Mouse (Mus musculus): ENCODE results near the gene Lrrc27. TPM values are rescaled to one million over a fixed set of nuclear protein-coding genes. Genes with fewer than 3 reads are reported as not detected.

Gene Lrrc27
- polyA plus RNA-seq, 1 experiment from 2014 or later, result 3.4 TPM

GRCm38 (mm10) chr7:139285295-139285943 is 72.6 kb downstream of the Lrrc27 start:
- DNase-seq (no peak), ATAC-seq (ENCODE audit: insufficient read depth) (no peak)
- H3K4me1 ChIP-seq (ENCODE audit: insufficient read depth), result peaks cover 4% of the 10 kb centered on the region; the same call in 1 of the 2 replicates
- no peaks in the 10 kb centered on the region for H3K27me3 ChIP-seq (ENCODE audit: insufficient read depth, low read length)
- 64% methylated on average over 16 of the region's 16 CpGs for WGBS
- H3K9ac ChIP-seq, result no peak overlapping the region
- H3K4me2 ChIP-seq, result no peak overlapping the region
- H3K9me3 ChIP-seq (ENCODE audit: low read depth, low read length), result no peaks in the 10 kb centered on the region
- no peak overlapping the region for H3K27ac ChIP-seq (ENCODE audit: low read depth)
- no peak for TF ChIP-seq CTCF (IDR thresholded peaks at IDR 0.05; ENCODE audit: low read depth)
- no peak overlapping the region for H3K4me3 ChIP-seq (ENCODE audit: low read depth, low read length)
- no peaks in the 10 kb centered on the region for H3K36me3 ChIP-seq (ENCODE audit: insufficient read depth)

GRCm38 (mm10) chr7:139288540-139288939 is 75.8 kb downstream of the Lrrc27 start:
- no peak overlapping the region for H3K4me2 ChIP-seq
- no peak for TF ChIP-seq CTCF (IDR thresholded peaks at IDR 0.05; ENCODE audit: low read depth)
- WGBS, result 70% methylated on average over 7 of the region's 7 CpGs
- ATAC-seq (ENCODE audit: insufficient read depth) (no peak), DNase-seq (no peak)
- H3K27ac ChIP-seq (ENCODE audit: low read depth), result no peak overlapping the region
- no peak overlapping the region for H3K4me3 ChIP-seq (ENCODE audit: low read depth, low read length)
- no peaks in the 10 kb centered on the region for H3K36me3 ChIP-seq (ENCODE audit: insufficient read depth)
- no peaks in the 10 kb centered on the region for H3K27me3 ChIP-seq (ENCODE audit: insufficient read depth, low read length)
- no peaks in the 10 kb centered on the region for H3K9me3 ChIP-seq (ENCODE audit: low read depth, low read length)
- no peaks in the 10 kb centered on the region for H3K4me1 ChIP-seq (ENCODE audit: insufficient read depth)
- no peak overlapping the region for H3K9ac ChIP-seq

Other genes starting within 250 kb of the Lrrc27 start
- gene Dpysl4, start 127.0 kb upstream of the Lrrc27 start, polyA plus RNA-seq (2014; fragmentation: Nextera tagmentation; extraction: Ambion mirVana), result 10.2 and 10.7 TPM in 2 replicates
- gene Stk32c, start 319 bp downstream of the Lrrc27 start, polyA plus RNA-seq (2014; fragmentation: Nextera tagmentation; extraction: Ambion mirVana), result 0.14 and 0.16 TPM in 2 replicates
- 13.1 and 13.5 TPM in 2 replicates for gene Pwwp2b, start 35.5 kb downstream of the Lrrc27 start, polyA plus RNA-seq (2014; fragmentation: Nextera tagmentation; extraction: Ambion mirVana)
- 45.2 and 47.7 TPM in 2 replicates for gene Inpp5a, start 176.1 kb downstream of the Lrrc27 start, polyA plus RNA-seq (2014; fragmentation: Nextera tagmentation; extraction: Ambion mirVana)

All from lung, embryonic 14.5 days (tissue).